Mouse (Mus musculus): ENCODE data around the gene Kirrel.
A peak's percentile ranks its signal among the peaks of the same experiment; 100 is the strongest.
"Not testable (repeated sequence)": the region's sequence is repeated elsewhere in the genome, so short reads cannot be mapped to it uniquely, and the experiment has no call there.

The Kirrel gene

DNA sequence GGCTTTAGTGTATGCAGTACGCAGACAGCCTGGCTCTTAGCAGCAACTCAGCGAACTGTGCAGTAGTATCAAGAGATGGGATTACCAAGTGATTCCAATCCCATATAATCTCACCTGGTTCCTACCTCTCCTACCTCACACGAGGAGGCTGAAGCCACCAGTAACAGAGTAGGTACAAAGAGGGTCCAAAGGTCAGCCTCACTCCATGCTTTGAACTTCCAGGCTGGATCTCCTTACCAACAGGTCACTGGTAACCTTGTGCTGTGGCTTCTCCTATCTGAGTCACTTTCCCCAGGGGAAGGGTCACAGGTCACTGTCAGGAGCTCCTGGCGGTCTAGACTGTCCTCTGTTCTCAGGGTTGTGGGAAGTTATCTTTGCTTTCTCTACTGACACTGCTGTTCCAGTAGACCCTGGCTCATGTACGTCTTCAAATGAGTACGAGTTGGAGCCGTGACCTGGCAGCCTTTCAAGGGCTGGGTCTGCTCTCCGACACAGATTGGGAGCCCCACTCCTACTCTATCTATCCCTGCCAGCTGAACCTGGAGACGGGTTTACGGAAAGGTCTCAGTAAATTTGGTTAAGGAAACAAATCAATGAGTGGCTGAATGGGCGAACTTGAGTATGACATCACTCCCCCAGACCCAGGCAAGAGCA is 42.7 kb downstream of the Kirrel start:
- no peak for DNase-seq

DNA sequence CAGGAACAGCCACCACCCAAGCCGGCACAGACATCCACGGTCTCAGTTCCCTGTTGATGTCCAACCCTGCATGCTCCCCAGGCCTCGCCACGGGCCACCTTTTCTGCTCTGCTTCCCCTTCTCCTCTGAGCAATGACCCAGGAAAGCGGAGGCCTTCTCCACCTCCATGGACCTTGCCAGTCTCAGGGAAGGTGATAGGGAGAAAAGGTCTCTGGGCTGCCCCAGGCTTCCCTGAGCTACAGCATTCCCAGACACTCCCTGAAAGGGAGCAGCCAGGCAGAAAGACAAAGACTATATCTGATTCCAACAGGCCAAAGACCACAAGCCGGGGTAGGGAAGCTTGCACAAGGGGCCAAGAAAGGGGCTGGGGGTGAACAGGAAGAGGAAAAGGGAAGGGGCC is 43.6 kb downstream of the Kirrel start:
- no peak for DNase-seq

DNA sequence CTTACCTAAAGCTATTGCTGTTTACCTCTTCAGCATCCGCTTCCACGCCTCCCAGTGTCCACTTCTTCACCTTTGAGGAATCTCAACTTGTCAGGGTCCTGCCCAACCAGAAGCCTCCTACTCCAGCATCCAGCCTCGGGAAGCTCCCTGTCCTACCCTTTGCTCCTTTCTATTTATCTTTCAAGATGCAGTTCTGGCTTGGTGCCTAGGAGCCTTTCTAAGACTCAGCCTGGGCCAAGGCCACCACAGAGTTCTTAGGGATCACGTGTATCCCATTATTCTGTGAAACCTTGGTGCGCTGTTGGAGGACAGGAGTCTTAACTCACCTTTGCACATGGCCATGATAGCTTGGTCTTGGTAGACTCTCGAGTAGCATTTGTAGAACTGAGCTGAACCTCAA is 50.8 kb downstream of the Kirrel start:
- DNase-seq = no peak

DNA sequence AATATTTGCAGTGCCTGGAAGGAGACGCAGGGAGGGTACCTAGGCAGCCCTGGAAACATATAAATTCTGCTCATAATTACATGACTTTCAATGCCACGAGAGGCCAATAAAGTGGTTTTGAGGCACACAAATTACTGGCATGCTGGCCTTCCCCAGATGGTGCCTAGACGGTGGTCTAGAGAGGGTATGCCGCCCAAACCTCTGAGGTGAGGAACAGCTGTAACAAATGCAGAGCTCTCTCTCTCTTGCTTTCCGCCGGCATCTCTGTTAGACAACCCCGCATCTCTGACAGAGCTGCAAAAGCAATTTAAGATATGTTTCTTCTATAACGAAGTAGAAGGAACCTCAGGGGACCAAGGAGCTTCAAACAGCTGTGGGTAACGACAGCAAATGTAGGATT is 56.3 kb downstream of the Kirrel start:
- DNase-seq = no peak

DNA sequence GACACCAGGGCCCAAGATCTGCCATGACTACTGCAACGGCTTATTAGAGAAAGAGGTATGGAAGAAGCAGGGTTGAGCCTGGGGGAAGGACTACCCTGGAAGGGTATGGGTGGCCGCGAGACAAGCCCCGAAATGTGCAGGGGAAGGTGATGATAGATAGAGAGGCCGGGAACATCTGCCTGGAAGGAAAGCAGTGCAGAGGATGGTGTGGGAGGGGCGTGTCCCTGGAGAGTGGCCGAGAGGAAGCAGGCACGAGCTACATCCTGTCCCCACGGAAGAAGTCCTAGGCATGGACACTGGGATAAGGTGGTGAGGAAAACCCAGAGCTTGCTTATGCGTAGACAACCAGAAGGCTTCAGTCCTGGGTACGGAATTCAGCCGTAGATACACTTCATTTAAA is 56.9 kb downstream of the Kirrel start:
- DNase-seq = no peak

DNA sequence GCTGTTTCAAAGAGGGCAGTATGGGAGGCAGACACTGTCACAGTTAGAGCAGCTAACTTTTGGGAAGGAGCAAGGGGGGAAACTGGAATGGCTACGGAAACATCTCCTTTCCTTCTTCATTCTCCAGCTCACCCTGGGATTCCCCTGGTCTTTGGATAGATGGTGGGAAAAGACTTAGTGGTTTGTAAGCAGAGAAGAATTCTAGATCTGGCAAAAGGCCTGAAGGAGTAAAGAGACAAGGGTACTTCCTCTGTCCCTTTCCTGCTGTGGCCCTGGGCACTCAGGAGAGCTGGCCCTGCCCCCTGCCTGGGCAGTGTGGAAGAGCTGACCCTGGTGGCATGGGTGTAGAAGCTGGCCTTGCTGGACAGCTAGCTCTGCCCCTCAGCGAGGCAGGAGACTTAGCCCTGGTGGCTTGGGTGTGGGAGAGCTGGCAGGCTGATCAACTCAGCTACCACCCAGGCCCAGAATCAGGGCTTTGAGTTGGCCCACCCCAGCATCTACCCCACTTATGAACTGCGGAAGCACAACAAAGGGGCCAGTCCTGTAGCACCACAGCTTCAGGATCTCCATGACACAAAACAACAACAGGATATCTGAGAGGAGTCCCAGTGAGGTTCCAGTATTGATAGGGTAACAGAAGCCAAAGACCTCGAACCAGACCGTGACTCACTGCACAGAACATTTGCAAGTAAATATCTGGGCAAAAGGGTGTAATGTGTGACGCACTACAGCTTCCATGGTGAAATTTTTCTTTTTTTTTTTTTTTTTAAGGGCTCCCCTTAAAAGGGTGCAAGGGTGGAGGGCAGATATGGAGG is 58.6 kb downstream of the Kirrel start:
- no peak for DNase-seq

DNA sequence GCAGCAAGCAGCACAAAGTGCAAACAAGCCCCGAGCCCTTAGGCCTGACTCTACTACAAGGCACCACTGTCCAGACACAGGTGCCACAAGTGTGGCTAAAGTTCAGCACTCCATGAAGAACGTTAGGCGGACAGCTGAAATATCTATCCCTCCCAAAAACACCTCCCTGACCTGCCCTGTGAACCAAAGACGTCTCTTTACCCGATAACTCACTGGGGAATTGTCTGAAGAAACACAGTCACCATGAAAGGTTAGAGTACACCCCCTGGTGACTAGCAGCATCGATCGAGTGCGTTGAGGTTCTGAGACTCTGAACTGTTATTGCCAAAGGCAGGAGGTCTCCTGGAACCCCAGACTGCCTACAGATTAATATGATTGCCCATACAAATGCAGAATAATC is 59.3 kb downstream of the Kirrel start:
- DNase-seq = no peak

DNA sequence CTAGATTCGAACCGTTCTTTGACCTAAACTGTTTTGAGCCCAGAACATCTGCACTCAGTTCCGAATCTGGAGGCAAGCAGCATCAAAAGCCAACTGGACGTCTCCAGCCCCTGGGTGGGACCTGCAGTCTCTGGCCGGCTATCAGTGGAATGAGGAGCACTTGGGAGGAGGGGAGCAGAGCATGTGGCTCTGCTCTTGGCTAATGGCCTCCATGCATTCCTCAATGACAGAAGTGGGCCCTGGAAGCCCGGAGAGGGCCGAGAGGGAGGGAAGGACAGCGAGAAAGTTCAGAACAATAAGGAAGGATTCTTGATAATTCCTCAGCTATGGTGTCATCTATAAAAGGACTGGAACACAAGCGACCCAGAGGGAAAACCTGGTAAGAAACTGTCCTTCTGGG is 59.7 kb downstream of the Kirrel start:
- DNase-seq = no peak

DNA sequence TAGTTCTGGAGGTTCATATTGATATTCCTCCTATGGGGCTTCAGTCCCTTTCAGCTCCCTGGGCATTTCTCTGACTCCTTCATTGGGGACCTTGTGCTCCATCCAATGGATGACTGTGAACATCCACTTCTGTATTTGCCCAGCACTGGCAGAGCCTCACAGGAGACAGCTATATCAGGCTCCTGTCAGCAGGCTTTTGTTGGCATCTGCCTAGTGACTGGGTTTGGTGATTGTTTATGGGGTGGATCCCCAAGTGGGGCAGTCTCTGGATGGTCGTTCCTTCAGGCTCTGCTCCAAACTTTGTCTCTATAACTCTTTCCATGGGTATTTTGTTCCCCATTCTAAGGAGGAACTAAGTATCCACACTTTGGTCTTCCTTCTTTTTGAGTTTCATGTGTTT is 60.7 kb downstream of the Kirrel start:
- DNase-seq = not testable (repeated sequence)

DNA sequence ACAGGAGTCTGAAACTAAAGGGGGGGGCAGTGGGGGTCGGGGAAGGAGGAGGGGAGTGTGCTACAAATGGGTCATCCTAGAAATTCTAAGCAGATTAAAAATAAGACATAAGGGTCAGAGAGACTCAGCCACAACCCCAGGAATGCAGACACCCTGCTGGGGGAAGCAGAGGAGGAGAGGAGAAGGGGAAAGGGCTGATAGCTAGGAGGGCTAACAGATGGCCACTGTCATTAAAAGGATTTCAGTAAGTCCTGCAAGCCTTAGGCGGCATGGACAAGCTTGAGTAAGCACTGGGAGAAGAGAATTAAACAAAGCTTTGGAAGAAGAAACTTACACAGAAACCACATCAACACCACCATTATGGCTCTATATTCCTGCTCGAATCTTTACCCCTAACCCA is 62.3 kb downstream of the Kirrel start:
- DNase-seq = no peak

DNA sequence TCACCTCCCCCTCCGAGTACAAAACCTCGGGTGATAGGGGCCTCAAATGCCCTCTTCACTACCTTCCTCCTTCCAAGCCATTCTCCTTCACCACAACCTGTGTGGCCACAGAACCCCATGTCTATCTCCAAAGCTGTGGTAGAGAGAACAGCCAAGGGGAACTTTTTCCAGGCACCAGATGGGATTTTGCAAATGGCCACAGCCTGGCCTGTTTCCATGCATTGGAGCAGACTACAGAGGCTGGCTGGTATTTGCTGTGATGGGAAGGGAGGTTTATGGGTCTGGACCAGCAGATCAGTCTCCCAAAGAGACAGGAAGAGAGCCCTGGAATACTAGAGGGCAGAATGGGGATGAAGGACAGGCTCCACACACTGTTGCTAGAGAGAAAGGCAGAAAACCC is 69.7 kb downstream of the Kirrel start:
- DNase-seq = no peak

DNA sequence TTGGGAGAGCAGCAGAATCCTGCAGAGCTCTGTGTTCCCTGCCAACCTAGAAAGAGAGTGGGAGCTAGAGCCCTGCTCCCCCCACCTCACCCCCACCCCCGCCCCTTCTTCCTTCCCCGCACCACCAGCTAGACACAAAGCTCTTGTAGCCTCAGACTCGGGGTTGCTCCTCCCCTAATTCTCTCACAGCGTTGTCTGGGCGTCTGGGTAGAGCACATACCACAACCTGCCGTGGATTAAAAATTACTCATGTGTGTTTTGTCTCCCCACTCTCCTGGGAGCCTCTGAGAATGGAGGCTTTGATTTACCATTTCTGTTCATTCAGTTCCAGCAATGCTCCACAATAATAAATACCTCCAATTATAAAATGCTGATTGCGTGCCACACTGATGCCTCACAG is 72.2 kb downstream of the Kirrel start:
- no peak for DNase-seq

DNA sequence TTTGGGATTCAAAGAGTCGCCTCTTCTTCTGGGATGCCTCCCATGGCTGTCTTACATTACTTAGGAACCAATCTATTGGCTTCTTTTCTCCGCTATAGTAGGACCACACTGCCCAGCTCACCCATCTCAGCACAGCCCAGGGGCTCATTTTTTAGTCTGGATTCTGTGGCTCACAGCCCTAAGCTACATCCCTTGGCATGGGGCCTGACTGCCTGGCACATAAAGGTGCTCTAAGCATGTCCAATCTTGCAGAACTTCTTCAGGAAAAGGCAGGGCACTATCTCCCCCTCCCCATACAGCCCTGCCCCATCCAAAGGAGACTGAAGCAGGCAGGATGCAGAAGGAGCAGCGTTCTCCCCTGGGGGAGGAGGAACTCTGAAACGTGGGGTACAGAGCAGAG is 73.6 kb downstream of the Kirrel start:
- DNase-seq = no peak

DNA sequence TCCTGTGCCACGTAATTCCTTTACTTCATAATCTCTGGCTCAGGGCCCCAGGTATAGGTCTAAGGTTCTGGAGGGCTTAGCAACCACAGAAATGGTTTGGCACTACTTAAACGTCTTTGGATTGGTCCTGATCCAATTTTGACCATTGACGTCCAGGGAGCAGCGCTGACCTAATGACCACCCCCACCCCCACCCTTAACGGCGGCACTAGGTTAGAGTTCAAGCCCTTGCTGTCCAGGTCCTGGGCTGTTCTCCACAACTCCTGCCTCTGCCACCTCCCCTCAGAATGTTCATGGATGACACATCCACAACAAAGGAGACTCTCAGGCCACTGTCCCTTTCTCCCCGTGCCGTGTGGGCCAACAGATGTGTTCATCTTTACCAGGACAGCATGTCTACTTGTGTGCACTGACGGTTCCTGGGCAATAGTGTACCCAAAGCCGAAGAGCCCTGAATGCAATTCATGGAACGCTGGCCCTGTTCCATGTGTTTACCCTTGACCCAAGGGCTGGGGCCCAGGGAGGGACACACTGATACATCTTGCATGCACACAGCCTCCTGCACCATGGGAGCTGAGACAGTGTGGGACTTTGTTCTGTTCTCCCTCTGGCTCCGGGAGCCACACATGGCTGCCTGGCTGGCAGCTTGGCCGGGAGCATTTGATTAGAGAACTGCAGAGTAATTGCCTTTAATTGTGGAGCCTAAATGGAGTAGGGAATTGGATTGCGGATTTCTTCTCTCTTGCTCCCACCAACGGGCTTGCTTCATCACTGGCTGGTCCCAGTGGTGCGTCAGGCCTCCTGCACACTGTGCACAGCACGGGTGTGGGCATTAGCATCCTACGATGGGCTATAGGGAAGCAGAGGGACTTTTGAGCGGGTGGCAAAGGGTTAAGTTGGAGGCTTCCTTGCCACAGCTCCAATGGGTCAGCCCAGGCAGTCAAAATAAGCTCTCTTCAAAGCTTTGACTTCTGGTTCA is 76.3 kb downstream of the Kirrel start:
- DNase-seq = no peak

DNA sequence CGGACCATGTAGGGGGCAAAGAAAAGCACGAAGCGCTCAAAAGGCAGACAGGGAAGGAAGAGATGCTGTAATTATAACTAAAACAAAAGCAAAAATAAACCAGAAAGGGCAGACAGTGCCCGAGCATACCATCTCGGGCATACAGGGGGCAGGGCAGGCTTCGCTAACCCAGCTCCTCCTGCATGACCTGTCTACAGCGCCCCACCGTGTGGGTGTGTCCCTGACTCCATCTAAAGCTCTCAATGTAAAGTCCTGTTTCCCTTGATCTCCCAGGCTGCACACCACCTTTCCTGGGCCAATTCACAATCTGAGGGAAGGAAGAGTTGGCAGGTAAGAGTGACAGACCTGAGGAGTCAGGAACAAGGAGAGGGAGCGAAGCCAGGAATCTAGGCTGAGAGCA is 77.3 kb downstream of the Kirrel start:
- DNase-seq = no peak

DNA sequence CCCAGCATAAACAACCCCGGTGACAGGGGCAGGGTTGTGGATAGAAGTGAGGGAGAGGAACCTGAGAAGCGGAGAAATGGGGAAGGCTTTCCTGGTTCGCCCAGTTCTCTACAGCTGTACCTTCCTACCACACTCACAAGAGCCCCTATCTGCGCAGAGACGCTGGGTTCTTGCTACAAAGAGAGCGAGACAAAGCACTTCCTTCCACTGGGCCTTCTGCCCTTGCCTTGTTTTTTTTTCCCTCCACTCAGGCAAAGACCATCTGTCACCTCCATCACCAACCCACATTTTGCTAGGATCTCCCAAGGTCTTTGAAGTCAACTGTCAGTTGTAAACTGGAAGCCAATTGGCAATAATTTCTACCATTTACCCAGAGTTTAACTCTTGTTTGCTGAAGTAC is 80.8 kb downstream of the Kirrel start:
- no peak for DNase-seq

DNA sequence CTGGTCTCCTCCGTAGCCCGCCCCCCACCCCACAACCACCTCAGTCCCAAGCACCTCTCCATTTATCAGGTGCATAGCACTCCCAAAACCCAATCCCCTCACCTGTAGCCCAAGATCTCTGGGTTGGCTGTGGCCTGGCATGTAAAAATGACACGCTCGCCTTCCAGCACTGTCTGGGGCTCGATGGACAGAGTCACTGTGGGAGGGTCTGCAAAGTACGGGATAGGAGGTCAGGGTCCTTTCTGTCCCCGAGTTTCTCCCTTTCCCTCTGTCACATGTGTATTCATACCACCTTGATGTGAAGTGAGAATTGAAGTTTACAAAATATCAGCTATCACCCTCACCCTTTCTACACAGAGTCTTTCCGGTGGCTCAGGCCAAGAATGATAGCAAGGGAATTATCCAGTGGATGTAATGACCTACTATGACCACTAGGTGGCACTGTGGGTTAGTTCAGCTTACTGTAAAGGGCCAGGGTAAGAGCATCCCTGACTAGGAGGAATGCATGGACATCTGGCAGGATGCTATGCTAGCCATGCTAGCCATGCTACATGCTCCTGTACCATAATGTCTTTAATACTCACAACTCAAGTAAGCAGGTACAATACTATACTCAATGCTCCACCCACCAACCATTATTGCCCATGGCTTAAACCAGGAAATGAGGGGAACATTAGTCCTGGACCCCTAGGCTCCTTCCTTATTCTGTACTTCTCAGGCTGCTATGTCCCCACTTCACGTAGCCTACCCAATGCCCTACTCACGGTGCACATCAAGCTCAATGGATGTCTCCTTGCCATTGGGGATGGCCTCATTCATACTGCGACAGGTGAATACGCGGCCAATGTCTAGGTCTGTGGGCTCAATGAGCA is 84.6 kb downstream of the Kirrel start:
- DNase-seq = peak; percentile 34

DNA sequence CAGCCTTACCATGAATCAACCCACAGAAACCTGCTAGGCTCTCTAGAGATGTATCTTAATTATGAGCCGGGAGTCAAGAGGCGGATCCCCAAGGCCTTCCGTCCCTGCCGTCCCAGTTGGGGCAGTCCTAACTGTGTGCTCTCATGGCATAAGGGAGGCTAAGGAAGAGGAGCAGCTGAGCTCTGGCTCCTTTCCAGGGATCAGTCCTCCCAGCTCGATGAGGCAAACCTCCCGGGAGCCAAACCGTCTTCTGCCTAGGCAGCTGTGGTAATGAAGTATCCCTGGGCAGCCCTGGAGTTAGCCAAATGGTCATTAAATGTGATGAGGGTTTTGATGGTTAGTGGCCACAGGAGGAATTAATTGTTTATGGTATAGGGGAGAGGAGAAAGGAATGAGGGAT is 87.4 kb downstream of the Kirrel start:
- DNase-seq = no peak

DNA sequence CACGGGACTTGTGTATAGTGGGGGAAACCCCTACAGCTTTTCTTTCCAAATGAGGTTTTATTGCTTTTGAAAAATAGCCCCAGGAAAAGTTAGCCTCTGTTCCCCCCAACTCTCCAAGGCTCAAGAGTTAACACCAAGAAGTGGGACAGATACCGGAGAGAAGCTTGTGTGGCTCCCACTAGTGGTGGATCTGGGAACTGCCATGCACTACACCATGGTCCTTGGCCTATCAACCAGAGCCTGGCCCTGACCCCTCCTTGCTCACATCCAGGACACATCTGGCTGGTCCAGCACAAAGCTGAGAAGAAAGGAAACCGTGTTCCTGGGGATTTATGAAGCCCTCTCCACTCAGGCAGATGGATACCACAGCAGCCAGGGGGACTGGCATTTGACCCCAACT is 92.3 kb downstream of the Kirrel start:
- DNase-seq = no peak

DNA sequence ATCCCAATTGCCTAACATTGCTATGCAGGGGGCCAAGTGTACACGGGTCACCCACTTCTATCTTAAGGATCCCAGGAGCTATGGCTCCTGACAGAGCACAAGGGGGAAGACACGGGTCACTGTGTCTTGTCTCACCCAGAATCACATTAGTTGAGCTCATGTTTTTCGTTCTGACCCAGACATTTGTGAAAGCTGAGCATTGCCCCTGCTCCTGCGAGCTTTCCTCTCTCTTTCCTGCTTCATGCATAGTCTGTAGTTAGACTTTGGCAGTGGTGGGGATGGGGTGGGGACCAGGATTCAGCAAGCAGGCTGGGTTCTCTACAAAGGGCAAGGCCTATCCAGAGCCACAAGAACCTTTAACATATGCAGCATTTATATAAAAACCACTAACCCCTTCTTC is 94.8 kb downstream of the Kirrel start:
- no peak for DNase-seq

DNA sequence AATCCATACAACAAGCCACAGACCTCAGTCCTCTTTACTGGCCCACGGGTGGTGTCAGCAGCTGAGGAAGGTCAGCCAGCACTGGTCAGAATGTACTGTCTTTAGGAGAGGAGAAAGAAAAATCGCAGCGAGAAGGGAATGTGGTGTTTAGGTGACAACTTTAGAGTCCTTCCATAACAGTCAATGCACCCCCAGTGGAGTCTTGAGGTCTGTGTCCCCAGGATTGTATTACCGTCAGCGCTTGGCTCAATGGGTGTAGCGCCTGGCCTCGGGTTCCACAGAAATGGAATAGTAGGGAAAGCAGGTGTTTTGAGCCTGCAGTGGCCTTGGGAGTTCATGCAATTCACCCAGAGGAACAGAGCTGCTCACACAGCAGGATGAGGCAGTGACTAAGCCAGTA is 95.2 kb downstream of the Kirrel start:
- DNase-seq = no peak

DNA sequence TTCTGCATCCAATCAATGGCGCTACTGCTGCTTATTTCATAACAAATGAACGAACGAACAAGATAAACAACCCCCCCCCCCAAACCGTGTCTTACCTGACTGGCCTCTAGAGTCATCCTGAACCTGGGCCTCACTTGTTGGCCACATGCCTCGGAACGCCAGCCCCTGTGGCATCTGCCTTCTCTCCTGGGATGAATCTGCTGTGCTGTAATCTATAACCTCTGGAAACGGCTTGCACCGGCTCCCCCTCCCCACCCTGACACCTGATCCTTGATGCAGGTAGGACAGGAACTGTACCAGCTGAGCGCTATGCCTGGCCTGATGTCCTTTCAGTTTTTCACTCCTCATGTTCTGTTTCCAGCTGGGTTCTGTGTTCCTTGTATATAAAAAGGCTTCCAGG is 96.9 kb downstream of the Kirrel start:
- DNase-seq = no peak

DNA sequence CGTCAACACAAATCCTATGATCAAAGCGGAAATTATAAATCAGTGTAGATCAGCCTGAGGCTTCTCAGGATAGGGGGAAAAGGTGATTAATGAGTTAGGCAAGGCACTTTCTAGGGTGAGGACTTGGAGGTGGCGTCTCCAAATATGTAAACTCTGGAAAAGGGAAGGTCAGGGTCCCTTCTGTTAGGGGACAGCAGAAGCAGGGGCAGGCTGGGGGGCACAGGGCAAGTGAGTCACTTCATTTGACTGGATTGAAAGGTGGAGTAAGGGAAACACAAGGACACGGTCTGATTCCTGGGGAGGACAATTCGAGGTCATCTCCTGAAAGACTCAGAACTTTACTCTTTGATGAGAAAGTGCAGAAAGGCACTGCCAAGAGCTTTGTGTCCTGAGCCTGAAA is 97.6 kb downstream of the Kirrel start:
- no peak for DNase-seq

All from cerebellum, adult 11 months (tissue).